Mouse (Mus musculus): ENCODE data around the gene Cnot6l. TPM values are rescaled to one million over a fixed set of nuclear protein-coding genes. Genes with fewer than 3 reads are reported as not detected.
A peak's percentile ranks its signal among the peaks of the same experiment; 100 is the strongest.

Cnot6l gene
- 12.3 and 13.9 TPM in 2 replicates for polyA plus RNA-seq (2016; fragmentation: Nextera tagmentation; extraction: Ambion mirVana)

DNA sequence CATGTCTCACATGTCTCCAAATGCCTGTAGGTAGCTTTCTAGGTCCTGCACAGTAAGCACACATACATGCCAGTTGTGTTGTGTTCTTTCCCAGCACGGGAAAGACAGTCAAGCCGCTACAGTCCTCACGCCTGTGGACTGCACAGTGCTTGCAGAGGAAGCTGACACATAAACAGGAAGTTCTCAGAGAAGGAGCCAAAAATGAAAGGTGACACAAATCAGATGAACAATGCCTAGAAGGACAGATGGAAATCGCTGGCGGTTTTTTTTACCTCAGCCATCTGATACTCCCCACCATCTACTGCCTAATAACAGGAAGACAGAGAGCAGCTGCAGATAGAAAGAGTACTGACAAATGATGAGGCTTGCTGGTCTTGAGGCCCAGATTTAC lies at the start of gene Cnot6l:
TSS of gene Cnot6l (minus strand) at position 151 of the 391 bp plus-strand sequence.
- H3K27me3 ChIP-seq (replicated peaks; ENCODE audit: low read depth, poor library complexity, severe bottlenecking) = no peaks in the 10 kb centered on the region
- DNase-seq (ENCODE audit: low spot score) = peak; percentile 37
- peaks cover 27% of the 10 kb centered on the region for H3K4me1 ChIP-seq
- no peaks in the 10 kb centered on the region for H3K36me3 ChIP-seq (replicated peaks)
- peaks cover 3% of the 10 kb centered on the region; the same call in 1 of the 2 replicates for H3K9me3 ChIP-seq
- 35% methylated on average over 5 of the region's 5 CpGs for WGBS
- H3K4me3 ChIP-seq = peak within 1 kb of the TSS; percentile 94
- peak within 1 kb of the TSS; percentile 99 for H3K27ac ChIP-seq (replicated peaks)

DNA sequence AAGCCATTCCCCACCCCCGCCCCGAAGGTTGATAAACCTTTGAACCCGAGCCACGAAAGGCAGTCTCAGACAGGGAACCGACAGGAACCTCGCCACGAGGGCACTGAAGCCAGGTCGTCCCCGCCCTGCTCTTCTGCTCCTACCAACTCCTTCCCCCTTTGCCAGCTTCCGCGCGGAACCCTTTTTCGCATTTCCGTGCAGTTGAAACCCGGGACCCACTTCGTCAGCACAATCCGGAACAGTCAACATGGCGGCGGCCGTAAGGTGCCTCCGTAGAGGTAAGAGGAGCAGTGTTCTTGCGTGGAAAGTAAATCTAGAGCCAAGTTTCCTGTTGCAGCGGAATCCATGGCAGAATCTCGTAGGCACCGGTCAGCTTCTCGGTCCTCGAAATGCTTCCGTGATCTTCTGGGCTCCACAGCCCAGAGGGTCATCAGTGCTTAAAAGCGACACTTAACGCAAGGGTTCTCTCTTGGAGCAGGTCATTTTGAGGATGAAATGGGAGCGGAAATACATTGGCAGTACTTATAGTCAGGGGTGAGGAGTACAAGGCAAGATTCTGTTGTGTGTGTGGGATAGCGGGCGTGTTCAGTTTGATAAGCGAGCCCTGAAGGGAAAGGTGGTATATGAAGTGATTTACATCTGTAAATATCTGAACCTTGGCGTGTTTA lies 46.1 kb upstream of the Cnot6l start:
- no peaks in the 10 kb centered on the region for H3K9me3 ChIP-seq
- H3K27me3 ChIP-seq (replicated peaks; ENCODE audit: low read depth, poor library complexity, severe bottlenecking) = no peaks in the 10 kb centered on the region
- H3K4me1 ChIP-seq = peaks cover 16% of the 10 kb centered on the region
- peak overlapping the region; percentile 88 for H3K27ac ChIP-seq (replicated peaks)
- under 1% methylated on average over 35 of the region's 35 CpGs for WGBS
- peak overlapping the region; percentile 85 for H3K4me3 ChIP-seq
- DNase-seq (ENCODE audit: low spot score) = peak; percentile 93
- H3K36me3 ChIP-seq (replicated peaks) = peaks cover 13% of the 10 kb centered on the region; the same call in 1 of the 2 replicates

- H3K9me3 ChIP-seq = no peaks in the 10 kb centered on the region
- peaks cover 19% of the 10 kb centered on the region for H3K4me1 ChIP-seq
- peak within 1 kb of the TSS; percentile 85 for H3K4me3 ChIP-seq
- DNase-seq (ENCODE audit: low spot score) = peak; percentile 52
- WGBS = 3% methylated on average over 17 of the region's 17 CpGs
- peaks cover 9% of the 10 kb centered on the region; the same call in 1 of the 2 replicates for H3K36me3 ChIP-seq (replicated peaks)
- H3K27ac ChIP-seq (replicated peaks) = peak within 1 kb of the TSS; percentile 88
- H3K27me3 ChIP-seq (replicated peaks; ENCODE audit: low read depth, poor library complexity, severe bottlenecking) = no peaks in the 10 kb centered on the region
Measured at GRCm38 (mm10) chr5:96209459-96209858, 45.5 kb upstream of the Cnot6l start, which contains the start of gene Mrpl1. Gene Mrpl1, plus strand, starts transcription at chr5:96209493.

DNA sequence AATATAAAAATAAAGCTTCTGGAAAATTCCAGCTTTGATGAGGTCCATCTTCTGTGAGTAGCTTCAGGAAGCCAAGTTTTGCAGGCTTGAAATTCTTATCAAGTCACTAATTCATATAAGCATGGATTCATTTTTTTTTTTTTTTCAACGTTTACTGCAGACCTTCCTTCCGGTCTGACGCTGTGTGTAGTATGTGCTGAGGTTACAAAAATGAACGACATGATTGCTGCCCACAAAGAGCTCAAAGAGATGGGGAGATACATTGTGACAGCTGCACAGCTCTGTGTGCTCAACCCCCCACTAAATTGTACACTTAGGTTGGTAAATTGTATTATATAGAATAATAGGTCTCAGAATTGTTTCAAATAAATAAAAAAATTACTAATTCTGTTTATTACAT lies 44.6 kb upstream of the Cnot6l start:
- no peak overlapping the region; the same call in 1 of the 2 replicates for H3K4me3 ChIP-seq
- H3K9me3 ChIP-seq = no peaks in the 10 kb centered on the region
- H3K36me3 ChIP-seq (replicated peaks) = no peaks in the 10 kb centered on the region
- 76% methylated on average over 4 of the region's 4 CpGs for WGBS
- no peaks in the 10 kb centered on the region for H3K27me3 ChIP-seq (replicated peaks; ENCODE audit: low read depth, poor library complexity, severe bottlenecking)
- no peak for DNase-seq (ENCODE audit: low spot score)
- no peak overlapping the region for H3K27ac ChIP-seq (replicated peaks)
- H3K4me1 ChIP-seq = peaks cover 20% of the 10 kb centered on the region

DNA sequence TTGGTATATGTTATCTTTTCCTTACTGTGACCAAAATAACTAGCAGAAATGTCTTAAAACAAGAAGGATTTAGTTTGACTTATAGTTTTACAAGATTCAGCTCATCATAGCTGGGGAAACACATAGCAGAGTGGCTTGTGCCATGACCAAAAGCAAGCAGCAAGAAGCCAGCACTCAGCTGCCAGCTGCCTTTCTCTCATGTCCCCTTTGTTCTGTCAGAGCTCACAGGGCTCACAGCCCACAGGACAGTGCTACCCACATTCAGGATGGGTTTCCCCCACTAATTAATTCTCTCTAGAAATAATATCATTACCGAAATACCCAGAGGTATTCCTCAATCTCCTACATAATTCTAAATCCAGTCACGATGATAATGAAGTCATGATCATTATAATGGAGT lies 43.6 kb upstream of the Cnot6l start:
- H3K4me1 ChIP-seq = peaks cover 20% of the 10 kb centered on the region
- WGBS = 87% methylated on average over 2 of the region's 2 CpGs
- no peak overlapping the region for H3K27ac ChIP-seq (replicated peaks)
- no peaks in the 10 kb centered on the region for H3K9me3 ChIP-seq
- H3K36me3 ChIP-seq (replicated peaks) = no peaks in the 10 kb centered on the region
- no peak overlapping the region for H3K4me3 ChIP-seq
- no peak for DNase-seq (ENCODE audit: low spot score)
- no peaks in the 10 kb centered on the region for H3K27me3 ChIP-seq (replicated peaks; ENCODE audit: low read depth, poor library complexity, severe bottlenecking)

- DNase-seq (ENCODE audit: low spot score) = no peak
- Histone ChIP-seq H3K4me3 (no peak overlapping the region), H3K4me1 (peaks cover 20% of the 10 kb centered on the region), H3K27me3 (replicated peaks; ENCODE audit: low read depth, poor library complexity, severe bottlenecking) (no peaks in the 10 kb centered on the region), H3K36me3 (replicated peaks) (no peaks in the 10 kb centered on the region), H3K9me3 (no peaks in the 10 kb centered on the region), H3K27ac (replicated peaks) (no peak overlapping the region)
- WGBS = 84% methylated on average over 2 of the region's 2 CpGs
Measured at GRCm38 (mm10) chr5:96206897-96207296, 42.9 kb upstream of the Cnot6l start.

DNA sequence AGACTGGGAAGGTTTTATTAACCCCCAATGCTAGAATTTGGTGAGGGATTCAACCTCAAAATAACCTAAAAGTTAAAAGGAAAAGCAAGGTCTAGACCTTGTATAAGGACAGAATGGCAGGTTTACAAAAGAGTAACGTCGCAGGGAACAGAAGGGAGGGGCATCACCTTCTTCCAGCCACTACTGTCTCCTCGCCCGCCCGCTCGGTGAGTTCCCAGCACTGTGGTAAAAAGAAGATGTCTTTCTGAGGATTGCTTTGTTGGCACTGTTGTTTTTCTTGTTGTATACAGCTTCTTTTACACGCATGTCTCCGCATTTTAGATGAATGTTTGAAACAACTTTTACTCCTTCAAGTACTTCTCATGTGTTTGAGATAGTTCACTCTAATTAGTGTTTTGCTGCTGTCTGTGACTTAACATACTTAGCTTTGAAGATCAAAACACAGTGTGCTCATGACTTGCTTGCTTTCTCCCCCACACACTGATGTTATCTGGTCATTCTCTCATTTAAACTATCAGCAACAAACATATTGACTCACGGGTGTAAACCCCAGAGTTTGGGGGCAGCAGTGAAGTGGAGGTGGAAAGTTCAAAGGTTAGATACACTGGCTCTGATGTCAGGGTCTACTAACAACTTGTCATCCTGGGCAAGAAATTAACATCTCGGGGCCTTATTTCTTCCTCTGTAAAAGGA lies 37.6 kb upstream of the Cnot6l start:
- Histone ChIP-seq H3K4me3 (no peak overlapping the region), H3K9me3 (no peaks in the 10 kb centered on the region), H3K27me3 (replicated peaks; ENCODE audit: low read depth, poor library complexity, severe bottlenecking) (no peaks in the 10 kb centered on the region), H3K4me1 (0 out of 2 replicates have a peak, but pooled peaks cover 4% of the 10 kb centered on the region), H3K36me3 (replicated peaks) (no peaks in the 10 kb centered on the region), H3K27ac (replicated peaks) (no peak overlapping the region)
- DNase-seq (ENCODE audit: low spot score) = no peak
- WGBS = 78% methylated on average over 10 of the region's 10 CpGs

- H3K27ac ChIP-seq (replicated peaks) = no peak overlapping the region
- H3K27me3 ChIP-seq (replicated peaks; ENCODE audit: low read depth, poor library complexity, severe bottlenecking) = no peaks in the 10 kb centered on the region
- H3K4me1 ChIP-seq = 0 out of 2 replicates have a peak, but pooled peaks cover 4% of the 10 kb centered on the region
- no peak overlapping the region for H3K4me3 ChIP-seq
- no peaks in the 10 kb centered on the region for H3K36me3 ChIP-seq (replicated peaks)
- no peaks in the 10 kb centered on the region for H3K9me3 ChIP-seq
- DNase-seq (ENCODE audit: low spot score) = no peak
- 81% methylated on average over 3 of the region's 3 CpGs for WGBS
Measured at GRCm38 (mm10) chr5:96200269-96200668, 36.3 kb upstream of the Cnot6l start.

DNA sequence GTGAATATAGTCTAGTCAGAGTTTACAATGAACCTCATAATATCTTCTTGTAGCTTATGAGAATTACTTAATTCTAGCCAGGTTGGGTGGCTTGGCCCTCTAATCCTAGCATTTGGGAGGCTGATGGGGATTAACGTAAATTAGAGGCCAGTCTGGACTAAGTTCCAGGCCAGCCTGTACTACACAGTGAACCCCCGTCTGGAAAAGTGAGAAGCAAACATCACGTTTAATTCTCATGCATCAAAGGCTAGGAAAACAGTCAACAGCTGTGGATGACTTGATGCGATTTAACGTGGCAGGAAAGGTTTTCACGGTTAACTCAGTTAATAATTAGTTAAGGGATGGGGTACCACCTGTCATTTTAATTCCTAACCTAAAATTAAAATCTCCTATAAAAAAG lies 34.3 kb upstream of the Cnot6l start:
- Histone ChIP-seq H3K27ac (replicated peaks) (no peak overlapping the region), H3K4me3 (no peak overlapping the region), H3K4me1 (no peaks in the 10 kb centered on the region), H3K36me3 (replicated peaks) (no peaks in the 10 kb centered on the region), H3K27me3 (replicated peaks; ENCODE audit: low read depth, poor library complexity, severe bottlenecking) (no peaks in the 10 kb centered on the region), H3K9me3 (no peaks in the 10 kb centered on the region)
- 68% methylated on average over 6 of the region's 6 CpGs for WGBS
- DNase-seq (ENCODE audit: low spot score) = no peak

- Histone ChIP-seq H3K27ac (replicated peaks) (no peak overlapping the region), H3K4me1 (no peaks in the 10 kb centered on the region), H3K9me3 (no peaks in the 10 kb centered on the region), H3K4me3 (no peak overlapping the region), H3K36me3 (replicated peaks) (no peaks in the 10 kb centered on the region), H3K27me3 (replicated peaks; ENCODE audit: low read depth, poor library complexity, severe bottlenecking) (no peaks in the 10 kb centered on the region)
- 72% methylated on average over 2 of the region's 2 CpGs for WGBS
- no peak for DNase-seq (ENCODE audit: low spot score)
Measured at GRCm38 (mm10) chr5:96196547-96197052, 32.6 kb upstream of the Cnot6l start.

DNA sequence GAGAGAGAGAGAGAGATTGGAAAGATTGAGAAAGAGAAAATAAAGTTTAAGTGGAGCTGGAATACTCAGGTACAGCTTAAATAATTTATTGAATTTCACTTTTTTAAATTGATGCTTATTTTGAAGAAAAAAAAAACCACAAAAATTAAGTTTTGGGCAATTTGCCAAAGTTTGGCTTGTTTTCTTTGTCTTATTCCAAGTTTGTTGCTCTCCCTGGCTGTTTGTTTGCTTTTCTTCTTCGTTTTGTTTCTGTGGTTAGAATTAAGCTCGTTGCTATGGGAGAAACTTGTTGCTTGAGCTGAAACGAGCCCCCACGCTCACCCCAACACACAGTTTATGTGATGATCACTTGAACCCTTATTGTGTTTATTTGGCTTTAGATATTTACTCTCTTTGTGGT lies 27.3 kb upstream of the Cnot6l start:
- Histone ChIP-seq H3K4me1 (no peaks in the 10 kb centered on the region), H3K4me3 (no peak overlapping the region), H3K27me3 (replicated peaks; ENCODE audit: low read depth, poor library complexity, severe bottlenecking) (no peaks in the 10 kb centered on the region), H3K27ac (replicated peaks) (no peak overlapping the region), H3K36me3 (replicated peaks) (no peaks in the 10 kb centered on the region), H3K9me3 (no peaks in the 10 kb centered on the region)
- 66% methylated on average over 4 of the region's 4 CpGs for WGBS
- no peak for DNase-seq (ENCODE audit: low spot score)

GRCm38 (mm10) chr5:96189761-96190160 lies 25.8 kb upstream of the Cnot6l start:
- Histone ChIP-seq H3K27me3 (replicated peaks; ENCODE audit: low read depth, poor library complexity, severe bottlenecking) (no peaks in the 10 kb centered on the region), H3K27ac (replicated peaks) (no peak overlapping the region), H3K4me1 (no peaks in the 10 kb centered on the region), H3K36me3 (replicated peaks) (no peaks in the 10 kb centered on the region), H3K9me3 (no peaks in the 10 kb centered on the region), H3K4me3 (no peak overlapping the region)
- no peak for DNase-seq (ENCODE audit: low spot score)
- 95% methylated on average over 1 of the region's 1 CpGs for WGBS

DNA sequence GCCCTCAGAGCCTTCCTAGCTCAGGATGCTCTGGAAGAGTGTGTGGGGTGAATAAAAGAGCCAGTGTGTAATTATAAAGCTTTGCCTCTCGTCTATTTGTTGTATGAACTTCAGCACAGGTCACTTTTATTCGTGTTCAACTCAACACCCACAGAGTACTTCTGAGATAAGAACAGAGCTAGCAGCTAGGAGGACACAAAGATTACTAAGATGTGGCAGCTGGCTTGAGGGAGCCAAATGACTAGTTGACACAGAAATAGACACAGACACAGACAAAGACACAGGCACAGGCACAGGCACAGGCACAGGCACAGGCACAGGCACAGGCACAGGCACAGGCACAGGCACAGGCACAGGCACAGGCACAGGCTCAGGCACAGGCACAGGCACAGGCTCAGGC lies 20.0 kb upstream of the Cnot6l start:
- no peak for DNase-seq (ENCODE audit: low spot score)
- no peaks in the 10 kb centered on the region for H3K36me3 ChIP-seq (replicated peaks)
- 75% methylated on average over 2 of the region's 2 CpGs for WGBS

More for the DNA sequence above, 20.0 kb upstream of the Cnot6l start:
- no peaks in the 10 kb centered on the region for H3K9me3 ChIP-seq
- H3K4me1 ChIP-seq = no peaks in the 10 kb centered on the region
- H3K27me3 ChIP-seq (replicated peaks; ENCODE audit: low read depth, poor library complexity, severe bottlenecking) = no peaks in the 10 kb centered on the region
- H3K27ac ChIP-seq (replicated peaks) = no peak overlapping the region
- no peak overlapping the region for H3K4me3 ChIP-seq
